Mouse (Mus musculus) CH12.LX (cell line): Measurements from ENCODE around the gene Krtap19-4. TPM values are rescaled to one million over a fixed set of nuclear protein-coding genes. Genes with fewer than 3 reads are reported as not detected.

ENCODE experiments used
- DNase-seq: peaks from one replicate; pipeline ENCODE4 v3.0.0-alpha.2; 2013; ENCODE audit errors: extremely low read depth
- H3K27ac ChIP-seq: 2 replicates; pipeline ENCODE4 v1.5.1; 2012; ENCODE audit warnings: low read depth, mild to moderate bottlenecking, control low read depth, moderate library complexity; ENCODE audit not compliant: insufficient read depth
- H3K27me3 ChIP-seq: replicated peaks from 2 replicates; pipeline ENCODE3; 2012; ENCODE audit warnings: inconsistent platforms
- H3K36me3 ChIP-seq, 2 experiments: replicated peaks in 1 of 2; 2 replicates each; pipeline versions ENCODE3 to v1.6.1; 2012; ENCODE audit warnings: inconsistent platforms in 1 of 2, low read length in 1 of 2, mild to moderate bottlenecking in 1 of 2, mixed read lengths in 1 of 2, moderate library complexity in 1 of 2; ENCODE audit not compliant: control insufficient read depth in 1 of 2, insufficient read depth in 1 of 2
- H3K4me1 ChIP-seq, 2 experiments: 2 replicates each; pipeline ENCODE4 v1.6.1; 2012; ENCODE audit warnings: inconsistent platforms in 1 of 2, moderate library complexity in 1 of 2; ENCODE audit not compliant: insufficient read depth in 2 of 2, control insufficient read depth in 1 of 2
- H3K4me2 ChIP-seq: 2 replicates; pipeline ENCODE4 v1.6.1; 2012; ENCODE audit warnings: low read depth, mild to moderate bottlenecking, control low read depth; ENCODE audit not compliant: poor library complexity, insufficient read depth, severe bottlenecking
- H3K4me3 ChIP-seq, 3 experiments: fragments of 150-350 bp in 1 of 3; sonication (generic) in 1 of 3; replicated peaks in 1 of 3; 2 replicates each; pipeline versions ENCODE3 to v1.5.1; 2011 to 2012; ENCODE audit warnings: low read depth in 2 of 3, low read length in 2 of 3, mild to moderate bottlenecking in 2 of 3, moderate library complexity in 2 of 3, control low read depth in 1 of 3, improper control_type of control experiment in 1 of 3, inconsistent platforms in 1 of 3, mixed read lengths in 1 of 3; ENCODE audit not compliant: poor library complexity in 1 of 3
- H3K79me2 ChIP-seq: replicated peaks from 2 replicates; pipeline ENCODE4 v1.6.1; 2012; ENCODE audit warnings: mild to moderate bottlenecking, moderate library complexity; ENCODE audit not compliant: control insufficient read depth, poor library complexity, insufficient read depth, severe bottlenecking; ENCODE audit errors: extremely low read depth
- H3K9ac ChIP-seq: 2 replicates; pipeline ENCODE4 v1.6.1; 2012; ENCODE audit warnings: low read depth, mild to moderate bottlenecking, control low read depth, moderate library complexity; ENCODE audit not compliant: insufficient read depth
- H3K9me3 ChIP-seq: replicated peaks from 2 replicates; pipeline ENCODE3; 2012; ENCODE audit warnings: low read length, inconsistent platforms, mixed read lengths
- BHLHE40 ChIP-seq: IDR thresholded peaks from 2 replicates; pipeline ENCODE4 v1.6.1; 2011; ENCODE audit warnings: mild to moderate bottlenecking, low read depth, low read length, improper control_type of control experiment
- CHD2 ChIP-seq: IDR thresholded peaks from 2 replicates; pipeline ENCODE4 v1.6.1; 2011; ENCODE audit warnings: low read length, improper control_type of control experiment
- E2F4 ChIP-seq: IDR thresholded peaks from 2 replicates; pipeline ENCODE4 v1.6.1; 2011; ENCODE audit warnings: low read depth, low read length, improper control_type of control experiment; ENCODE audit not compliant: insufficient replicate concordance
- ELF1 ChIP-seq: IDR thresholded peaks from 2 replicates; pipeline ENCODE4 v1.6.1; 2014; ENCODE audit warnings: low read depth, mild to moderate bottlenecking, inconsistent platforms, low read length, improper control_type of control experiment
- GABPA ChIP-seq: IDR thresholded peaks from 2 replicates; pipeline ENCODE4 v1.6.1; 2012; ENCODE audit warnings: low read depth, low read length, improper control_type of control experiment, inconsistent platforms; ENCODE audit not compliant: insufficient replicate concordance
- HCFC1 ChIP-seq: IDR thresholded peaks from 2 replicates; pipeline ENCODE4 v1.6.1; 2012; ENCODE audit warnings: low read depth, mild to moderate bottlenecking, inconsistent platforms, low read length, improper control_type of control experiment
- IRF4 ChIP-seq: IDR thresholded peaks from 2 replicates; pipeline ENCODE4 v1.6.1; 2014; ENCODE audit warnings: low read depth, mild to moderate bottlenecking, inconsistent platforms, low read length, improper control_type of control experiment
- JUN ChIP-seq: IDR thresholded peaks from 2 replicates; pipeline ENCODE4 v1.6.1; 2011; ENCODE audit warnings: low read depth, mild to moderate bottlenecking, low read length, improper control_type of control experiment, moderate library complexity; ENCODE audit not compliant: insufficient read depth
- JUND ChIP-seq: conservative IDR thresholded peaks from 2 replicates; pipeline ENCODE4 v1.6.1; 2011; ENCODE audit warnings: low read depth, low read length, improper control_type of control experiment
- KAT2A ChIP-seq: IDR thresholded peaks from 2 replicates; pipeline ENCODE4 v1.6.1; 2012; ENCODE audit warnings: low read length, improper control_type of control experiment, inconsistent platforms; ENCODE audit not compliant: insufficient replicate concordance
- MAX ChIP-seq: IDR thresholded peaks from 2 replicates; pipeline ENCODE4 v1.6.1; 2011; ENCODE audit warnings: low read length, improper control_type of control experiment
- MYC ChIP-seq: IDR thresholded peaks from 2 replicates; pipeline ENCODE4 v1.6.1; 2011; ENCODE audit warnings: low read depth, mild to moderate bottlenecking, improper control_type of control experiment, low read length
- RAD21 ChIP-seq: IDR thresholded peaks from 2 replicates; pipeline ENCODE4 v1.6.1; 2011; ENCODE audit warnings: low read depth, mild to moderate bottlenecking, low read length, improper control_type of control experiment, moderate library complexity
- SIN3A ChIP-seq: IDR thresholded peaks from 2 replicates; pipeline ENCODE4 v1.6.1; 2012; ENCODE audit warnings: low read length, improper control_type of control experiment, inconsistent platforms
- SMC3 ChIP-seq: IDR thresholded peaks from 2 replicates; pipeline ENCODE4 v1.6.1; 2011; ENCODE audit warnings: low read depth, low read length, improper control_type of control experiment
- USF1 ChIP-seq: IDR thresholded peaks from 2 replicates; pipeline ENCODE4 v1.6.1; 2014; ENCODE audit warnings: low read depth, mild to moderate bottlenecking, inconsistent platforms, low read length, improper control_type of control experiment
- ZC3H11A ChIP-seq: IDR thresholded peaks from 2 replicates; pipeline ENCODE4 v1.6.1; 2012; ENCODE audit warnings: low read depth, mild to moderate bottlenecking, inconsistent platforms, low read length, improper control_type of control experiment
- ZMIZ1 ChIP-seq: IDR thresholded peaks from 2 replicates; pipeline ENCODE4 v1.6.1; 2012; ENCODE audit warnings: low read depth, mild to moderate bottlenecking, inconsistent platforms, low read length, improper control_type of control experiment
- dilution Hi-C: fragments of 300-500 bp; cut with MboI; formaldehyde crosslinking; loops from 2 replicates; pipeline ENCODE4 v1.14.3; 2020; ENCODE audit warnings: low sequenced_read_pairs; ENCODE audit not compliant: extremely low pct_unique_long_range_greater_than_20kb, extremely low pct_ligation_motif_present
- in situ Hi-C: fragments of 300-500 bp; cut with MboI; formaldehyde crosslinking; loops from 3 replicates; pipeline ENCODE4 v1.14.3; 2019; ENCODE audit warnings: low sequenced_read_pairs, low pct_ligation_motif_present, low pct_unique_long_range_greater_than_20kb, mixed read lengths
- polyA plus RNA-seq: library from polyadenylated mRNA; unstranded; fragments of >175 nt; gene quantifications from 2 replicates; pipeline ENCODE4 v1.2.1, GENCODE M21; 2012; ENCODE audit warnings: low read depth; ENCODE audit not compliant: insufficient read length
- total RNA-seq, 2 experiments: library from RNA; depleted of rRNA; stranded (reverse); fragments of 300-350 nt in 1 of 2; fragments of >200 nt in 1 of 2; gene quantifications; 2 replicates each; pipeline ENCODE4 v1.2.3; 2012 to 2014

Gene Krtap19-4
- total and polyA plus RNA-seq, 3 experiments = not detected

- in situ Hi-C loops = no loop called here
- H3K27ac ChIP-seq = no peak within 1 kb of the TSS
- no peaks in the 10 kb centered on the region for H3K36me3 ChIP-seq
- H3K9ac ChIP-seq = no peak within 1 kb of the TSS
- H3K27me3 ChIP-seq = no peaks in the 10 kb centered on the region
- TF ChIP-seq KAT2A (no peak), E2F4 (no peak), SIN3A (no peak), IRF4 (no peak), ZMIZ1 (no peak), ELF1 (no peak), ZC3H11A (no peak), GABPA (no peak), USF1 (no peak), HCFC1 (no peak), JUND (no peak), RAD21 (no peak), BHLHE40 (no peak), JUN (no peak), MAX (no peak)
- TF ChIP-seq, all 38 proteins: peak for 0
- H3K4me3 ChIP-seq = no peak within 1 kb of the TSS
- no peaks in the 10 kb centered on the region for H3K79me2 ChIP-seq
- dilution Hi-C loops = no loop called here
- no peak within 1 kb of the TSS for H3K4me2 ChIP-seq
- H3K4me1 ChIP-seq = no peaks in the 10 kb centered on the region
- no peak for DNase-seq
- peaks cover 67% of the 10 kb centered on the region for H3K9me3 ChIP-seq
Measured at GRCm38 (mm10) chr16:88896357-88896756, 11.5 kb upstream of the Krtap19-4 start, which contains the start of gene Krtap19-5. TSS of gene Krtap19-5 (minus strand) at chr16:88896457.

- no peak overlapping the region for H3K9ac ChIP-seq
- TF ChIP-seq ZMIZ1 (no peak), SMC3 (no peak), HCFC1 (no peak), MYC (no peak), USF1 (no peak), CHD2 (no peak), MAX (no peak)
- no peak overlapping the region for H3K4me2 ChIP-seq
- H3K4me3 ChIP-seq = no peak overlapping the region
- dilution Hi-C loops = no loop called here
- in situ Hi-C loops = no loop called here
- no peaks in the 10 kb centered on the region for H3K36me3 ChIP-seq
- H3K27me3 ChIP-seq = no peaks in the 10 kb centered on the region
- H3K27ac ChIP-seq = no peak overlapping the region
- peaks cover 45% of the 10 kb centered on the region for H3K9me3 ChIP-seq
- no peak for DNase-seq
- H3K4me1 ChIP-seq = no peaks in the 10 kb centered on the region
- no peaks in the 10 kb centered on the region for H3K79me2 ChIP-seq
Measured at GRCm38 (mm10) chr16:88886870-88887269, 2.0 kb upstream of the Krtap19-4 start.
